Mouse (Mus musculus): ENCODE data around the gene Nckap5.
"Not testable (repeated sequence)": the region's sequence is repeated elsewhere in the genome, so short reads cannot be mapped to it uniquely, and the experiment has no call there.

Gene Nckap5

GRCm38 (mm10) chr1:126830031-126830927 lies at the start of gene Nckap5:
Nckap5 (minus strand) TSS chr1:126830799.
- DNase-seq (ENCODE audit: low read depth, low spot score), result peak; percentile 5

GRCm38 (mm10) chr1:126877495-126877894 lies 46.9 kb upstream of the Nckap5 start:
- DNase-seq (ENCODE audit: low read depth, low spot score), result no peak

DNA sequence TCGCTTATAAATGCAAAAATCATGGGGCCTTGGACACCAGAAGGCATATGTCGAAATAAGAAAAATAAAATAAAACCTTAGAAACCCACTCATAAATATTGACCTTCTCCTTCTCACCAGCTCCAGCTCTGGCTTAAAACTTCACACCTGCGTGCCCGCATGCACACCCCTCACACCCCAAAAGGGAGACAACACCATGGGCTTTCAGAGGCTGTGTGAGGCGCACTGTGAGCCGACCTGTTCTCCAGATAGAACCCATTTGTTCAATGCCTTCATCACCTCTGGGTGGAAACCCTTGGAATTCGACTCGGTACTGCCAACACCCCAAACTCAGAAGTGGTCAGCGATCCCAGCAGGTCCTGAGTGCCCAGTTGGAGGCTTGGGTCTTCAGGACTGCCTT lies 37.8 kb upstream of the Nckap5 start:
- no peak for DNase-seq (ENCODE audit: low read depth, low spot score)

- DNase-seq (ENCODE audit: low read depth, low spot score), result no peak
Observed at GRCm38 (mm10) chr1:126867912-126868311, 37.3 kb upstream of the Nckap5 start.

DNA sequence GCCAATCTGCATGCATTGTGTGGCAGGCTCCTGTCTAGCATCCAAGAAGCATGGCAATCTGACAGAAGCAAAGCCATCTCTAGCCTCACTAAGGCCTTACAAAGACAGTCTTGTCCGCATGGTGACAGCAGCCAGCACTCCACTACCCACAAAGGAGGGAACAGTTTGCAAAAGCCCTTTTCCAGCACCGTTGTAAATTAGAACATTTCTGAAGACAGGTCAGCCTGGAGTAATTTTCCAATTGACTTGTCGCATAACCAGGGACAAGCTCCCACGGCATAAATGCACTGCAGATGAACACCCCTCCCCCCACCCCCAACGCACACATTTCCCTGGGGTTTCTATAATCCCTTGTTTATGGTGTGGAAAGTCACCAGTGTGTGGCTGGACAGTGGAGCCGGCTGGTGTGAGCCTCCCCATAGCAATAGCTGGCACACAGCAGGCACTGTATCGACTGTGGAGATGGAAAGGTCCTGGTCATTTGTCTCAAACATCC lies 35.0 kb upstream of the Nckap5 start:
- no peak for DNase-seq (ENCODE audit: low read depth, low spot score)

DNA sequence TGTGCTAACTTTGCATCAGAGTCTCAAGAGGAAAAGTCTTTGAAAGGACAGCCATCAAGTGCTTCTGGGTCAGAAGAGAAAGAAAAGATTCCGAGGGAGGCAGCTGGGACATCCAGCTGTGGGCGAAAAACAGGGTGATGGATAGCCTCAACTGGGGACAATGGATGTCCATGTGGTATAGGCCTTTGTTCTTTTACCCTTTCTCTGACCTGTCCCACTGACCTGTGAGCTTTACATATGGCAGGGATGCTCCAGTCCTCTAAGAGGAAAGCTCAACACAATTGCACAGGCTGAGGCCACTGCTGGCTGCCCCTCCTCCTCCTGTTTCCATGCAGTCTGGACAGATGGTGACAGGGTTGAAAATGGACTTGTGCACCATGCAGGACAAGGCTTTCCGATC lies 31.2 kb upstream of the Nckap5 start:
- DNase-seq (ENCODE audit: low read depth, low spot score), result no peak

DNA sequence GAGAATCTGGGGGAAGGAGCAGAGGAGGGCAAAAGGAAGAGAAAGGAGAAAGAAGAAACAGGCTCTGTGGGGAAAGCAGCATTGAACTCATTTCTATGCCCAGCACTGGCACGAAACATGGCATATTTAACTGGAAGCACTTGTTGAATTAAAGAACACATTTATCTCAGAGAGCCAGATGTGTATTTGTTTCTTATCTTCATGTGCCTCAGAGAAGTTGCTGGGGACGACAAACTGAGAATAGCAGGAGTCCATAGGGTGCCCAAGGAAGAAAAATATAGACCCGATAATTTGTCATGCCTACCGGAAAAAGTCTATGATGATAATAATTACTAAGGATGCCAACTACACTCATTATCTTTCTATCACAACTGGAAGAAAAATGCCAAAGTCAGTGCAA lies 29.9 kb upstream of the Nckap5 start:
- no peak for DNase-seq (ENCODE audit: low read depth, low spot score)

DNA sequence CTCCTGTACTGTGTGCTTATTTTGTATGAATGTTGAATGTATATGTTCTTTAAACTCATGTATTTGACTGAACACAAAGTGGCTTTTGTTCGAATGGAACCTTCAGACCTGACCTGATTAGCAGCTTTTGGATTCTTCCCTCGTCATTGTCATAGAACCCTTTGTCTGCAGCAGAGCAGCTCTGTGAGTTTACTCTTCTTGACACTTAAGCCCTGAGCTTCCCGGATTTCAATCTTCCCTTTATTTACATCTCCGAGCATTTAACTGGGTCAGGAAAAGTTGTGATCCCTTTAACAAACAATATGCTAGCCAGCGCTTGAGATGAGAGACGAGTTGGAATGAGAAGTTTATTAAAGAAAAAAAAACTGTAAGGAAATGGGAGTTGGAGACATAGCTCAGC lies 18.9 kb upstream of the Nckap5 start:
- no peak for DNase-seq (ENCODE audit: low read depth, low spot score)

DNA sequence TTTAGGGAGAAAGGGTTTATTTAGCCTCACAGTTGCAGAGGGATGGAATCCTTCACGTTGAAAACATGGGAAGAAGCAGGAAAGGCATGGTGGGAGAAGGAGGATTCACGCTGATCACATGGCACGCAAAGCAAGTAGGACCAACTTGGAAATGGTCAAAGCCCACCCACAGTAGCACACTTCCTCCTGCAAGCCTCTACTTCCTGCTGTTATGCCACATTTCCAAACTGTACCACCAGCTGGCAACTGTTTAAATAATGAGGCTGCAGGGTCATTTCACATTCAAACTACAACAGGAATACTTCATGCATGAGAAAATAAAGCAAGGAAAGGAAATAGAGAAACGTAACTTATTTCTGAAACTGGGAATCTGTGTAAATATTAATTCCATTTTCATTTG lies 15.7 kb upstream of the Nckap5 start:
- no peak for DNase-seq (ENCODE audit: low read depth, low spot score)

DNA sequence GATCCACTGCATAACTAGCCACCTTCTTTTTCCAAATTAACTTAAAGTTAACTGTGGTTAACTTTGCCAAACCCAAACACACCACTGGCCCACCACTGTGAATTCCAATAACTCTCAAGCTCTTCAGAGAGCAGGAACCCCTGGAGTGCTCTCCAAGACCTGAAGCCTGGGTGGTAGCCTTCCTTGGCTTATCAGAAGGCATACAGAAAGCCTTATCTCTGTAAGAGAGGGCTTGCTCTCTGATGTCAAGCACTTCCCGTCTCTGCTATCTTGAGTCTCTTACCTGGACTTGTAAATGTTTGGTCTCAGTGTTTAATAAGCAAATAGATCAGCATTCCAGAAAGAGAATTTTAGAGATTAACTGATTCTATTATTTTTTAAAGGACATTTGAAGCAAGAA lies 2.3 kb upstream of the Nckap5 start:
- DNase-seq (ENCODE audit: low read depth, low spot score), result no peak

DNA sequence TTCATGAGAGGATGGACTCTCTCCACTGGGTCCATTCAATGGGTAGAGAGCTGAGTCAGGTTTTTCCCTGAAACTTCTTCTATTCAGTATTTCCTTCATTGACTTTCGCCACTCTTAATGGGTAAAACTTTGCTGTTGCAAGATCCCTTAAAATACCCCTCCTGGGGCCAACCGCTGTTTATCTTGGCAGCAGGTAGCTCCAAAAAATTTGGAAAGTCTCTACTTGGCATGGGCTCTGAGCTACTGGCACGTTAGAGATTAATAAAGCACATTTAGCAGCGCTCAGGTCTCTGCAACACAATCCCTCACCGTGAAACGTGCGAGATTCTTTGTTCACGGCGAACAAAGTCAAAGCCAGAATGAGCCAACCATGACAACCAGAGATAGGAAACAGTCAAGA lies 1.6 kb downstream of the Nckap5 start:
- DNase-seq (ENCODE audit: low read depth, low spot score), result no peak

- DNase-seq (ENCODE audit: low read depth, low spot score), result no peak
Observed at GRCm38 (mm10) chr1:126824841-126825240, 5.8 kb downstream of the Nckap5 start.

GRCm38 (mm10) chr1:126822246-126822645 lies 8.4 kb downstream of the Nckap5 start:
- peak; percentile 50 for DNase-seq (ENCODE audit: low read depth, low spot score)

DNA sequence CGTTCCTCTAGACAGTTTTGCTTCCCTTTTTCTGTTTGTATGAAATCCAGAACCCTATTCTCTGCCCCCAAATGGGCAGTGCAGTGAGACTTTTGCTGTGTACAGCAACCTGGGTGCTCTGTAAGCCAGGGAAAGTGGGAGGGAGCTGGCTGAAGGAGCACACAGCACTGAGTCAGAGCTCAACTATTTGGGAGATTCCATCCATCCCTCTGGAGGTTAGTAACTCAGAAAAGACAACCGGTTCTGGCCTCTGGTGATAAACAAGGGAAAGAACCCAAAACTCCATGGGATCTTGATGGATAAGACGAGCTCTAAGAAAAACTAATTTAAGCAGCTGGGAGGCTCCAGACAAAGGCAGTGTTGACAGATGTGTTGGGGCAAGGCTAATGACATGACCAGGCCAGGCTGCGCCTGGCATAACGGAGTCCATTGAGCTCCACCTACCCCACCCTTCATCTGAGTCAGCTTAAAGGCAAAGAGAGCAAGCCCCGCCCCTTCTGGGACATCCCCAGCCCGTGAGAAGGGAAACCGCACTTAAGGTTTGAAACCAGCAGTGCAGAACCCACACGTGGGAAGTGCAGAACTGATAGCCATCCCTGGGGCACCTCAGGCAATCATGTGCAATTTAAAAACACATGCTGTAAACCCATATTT lies 13.1 kb downstream of the Nckap5 start:
- DNase-seq (ENCODE audit: low read depth, low spot score), result peak; percentile 88

DNA sequence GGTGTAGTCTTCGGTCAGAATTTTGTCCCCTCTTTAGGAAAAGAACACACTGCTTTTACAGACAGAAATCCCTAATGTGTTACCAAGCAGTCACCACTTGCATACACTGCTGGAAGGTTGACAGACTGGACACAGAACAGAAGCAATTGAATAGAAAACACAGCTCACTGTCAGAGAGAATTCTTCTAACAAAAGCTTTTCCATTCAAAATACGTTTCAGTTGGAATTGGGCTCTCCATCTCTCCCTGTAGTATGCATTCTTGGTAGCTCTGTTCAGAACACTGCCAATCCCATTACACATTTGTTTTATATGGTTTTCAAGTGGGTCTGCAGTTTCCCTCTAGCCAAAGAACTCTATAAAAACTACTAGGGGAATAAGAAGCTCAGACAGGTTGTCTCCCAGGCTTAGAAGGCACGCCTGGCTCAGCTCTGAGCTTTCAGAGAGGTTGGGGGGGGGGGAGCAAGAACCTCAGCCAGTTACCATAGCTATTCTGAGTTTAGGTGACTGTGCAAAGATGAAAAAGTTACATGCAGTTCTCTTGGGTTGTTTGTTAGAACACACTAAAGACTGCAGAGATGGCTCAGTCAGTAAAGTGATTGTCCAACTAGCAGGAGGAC lies 23.5 kb downstream of the Nckap5 start:
- DNase-seq (ENCODE audit: low read depth, low spot score), result no peak

GRCm38 (mm10) chr1:126806548-126806947 lies 24.1 kb downstream of the Nckap5 start:
- no peak for DNase-seq (ENCODE audit: low read depth, low spot score)

GRCm38 (mm10) chr1:126802405-126802804 lies 28.2 kb downstream of the Nckap5 start:
- no peak for DNase-seq (ENCODE audit: low read depth, low spot score)

- no peak for DNase-seq (ENCODE audit: low read depth, low spot score)
Observed at GRCm38 (mm10) chr1:126801706-126802105, 28.9 kb downstream of the Nckap5 start.

GRCm38 (mm10) chr1:126799379-126799798 lies 31.2 kb downstream of the Nckap5 start:
- no peak for DNase-seq (ENCODE audit: low read depth, low spot score)

DNA sequence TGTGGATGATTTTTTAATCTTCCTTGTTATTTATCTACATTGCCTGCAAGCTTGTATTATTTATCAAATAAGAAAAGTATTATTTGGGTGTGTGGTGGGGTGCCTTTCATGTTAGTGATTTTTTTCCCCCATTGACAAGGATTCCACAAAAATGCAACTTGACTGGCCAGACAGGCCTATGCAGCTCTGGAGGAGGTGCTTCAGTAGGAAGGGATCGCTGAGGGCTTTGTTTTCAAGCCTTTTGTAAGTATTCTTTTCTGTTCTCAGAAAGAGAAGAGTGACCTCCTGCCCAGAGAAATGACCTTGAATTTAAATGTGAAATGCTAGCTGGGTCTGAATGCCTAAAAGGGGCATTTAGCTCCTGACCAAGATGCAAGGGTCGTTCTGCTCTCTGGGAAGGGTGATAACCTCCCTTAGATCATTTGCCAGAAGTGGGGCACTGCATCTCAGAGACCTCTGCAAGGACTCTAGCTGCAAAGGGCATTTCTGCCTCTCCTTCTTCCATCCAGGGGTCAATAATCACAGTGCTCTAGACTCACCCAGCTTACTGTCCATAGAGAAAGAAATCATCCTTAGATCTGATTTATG lies 50.2 kb downstream of the Nckap5 start:
- not testable (repeated sequence) for DNase-seq (ENCODE audit: low read depth, low spot score)

GRCm38 (mm10) chr1:126773947-126774346 lies 56.7 kb downstream of the Nckap5 start:
- not testable (repeated sequence) for DNase-seq (ENCODE audit: low read depth, low spot score)

- no peak for DNase-seq (ENCODE audit: low read depth, low spot score)
Observed at GRCm38 (mm10) chr1:126766971-126767370, 63.6 kb downstream of the Nckap5 start.
